Mouse (Mus musculus): ENCODE results near the gene Arpc2. TPM values are rescaled to one million over a fixed set of nuclear protein-coding genes. Genes with fewer than 3 reads are reported as not detected.
A peak's percentile ranks its signal among the peaks of the same experiment; 100 is the strongest.

Gene Arpc2
- total and polyA plus RNA-seq, 3 experiments: 234 to 522 (median 455) TPM

DNA sequence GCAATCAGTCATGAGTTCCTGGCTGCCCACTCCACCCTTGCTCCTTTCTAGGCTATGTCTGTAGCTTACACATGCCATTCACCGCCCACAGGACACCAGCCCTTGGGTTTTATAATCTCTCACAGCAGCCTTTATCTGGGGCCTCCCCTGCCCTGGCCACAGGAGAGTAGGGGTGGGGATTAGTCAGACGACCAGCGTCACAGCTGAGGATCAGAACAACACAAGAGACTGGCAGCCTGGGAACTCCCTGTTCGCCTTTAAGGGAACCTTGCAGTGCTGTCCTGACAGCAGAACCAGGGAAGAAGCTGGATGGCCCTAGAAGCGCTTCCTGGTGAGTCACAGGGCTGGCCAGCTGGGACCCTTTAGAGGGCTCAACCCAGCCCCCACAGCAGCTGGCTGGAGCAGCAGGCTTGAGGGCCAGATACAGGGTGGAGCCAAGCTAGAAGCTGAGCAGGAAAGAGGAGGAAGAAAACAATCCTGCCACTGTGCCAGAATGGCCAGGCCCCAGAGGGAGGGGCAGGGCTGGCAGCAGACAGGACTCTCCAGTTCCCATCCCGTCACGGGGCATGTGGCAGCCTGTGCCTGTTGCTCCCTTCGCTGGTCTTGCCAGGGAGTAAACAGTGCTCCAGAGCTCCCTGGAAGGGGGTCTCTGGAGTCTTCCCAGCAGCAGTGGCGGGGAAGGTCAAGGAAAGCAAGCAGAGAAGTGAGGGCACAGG, 59.7 kb downstream of the Arpc2 start:
- no peaks in the 10 kb centered on the region for H3K27me3 ChIP-seq (replicated peaks)
- H3K4me1 ChIP-seq (ENCODE audit: control insufficient read depth in 1 of 2, insufficient read depth in 2 of 2): peaks cover 28 to 71% of the 10 kb centered on the region in 2 experiments
- H3K4me3 ChIP-seq (replicated peaks in 1 of 3; ENCODE audit: low read depth in 2 of 3, low read length in 2 of 3, poor library complexity in 1 of 3): peak overlapping the region in 1 of 3 experiments; percentile 23
- H3K36me3 ChIP-seq (replicated peaks in 1 of 2; ENCODE audit: control insufficient read depth in 1 of 2, insufficient read depth in 1 of 2, low read length in 1 of 2): peaks cover 35 to 86% of the 10 kb centered on the region in 2 experiments
- H3K9ac ChIP-seq (ENCODE audit: insufficient read depth, low read depth): peak overlapping the region; percentile 26; the same call in 1 of the 2 replicates
- H3K79me2 ChIP-seq (replicated peaks; ENCODE audit: control insufficient read depth, extremely low read depth, insufficient read depth, poor library complexity, severe bottlenecking): peaks cover 29% of the 10 kb centered on the region
- dilution Hi-C loops (cut with MboI; ENCODE audit: extremely low pct_ligation_motif_present, extremely low pct_unique_long_range_greater_than_20kb, low sequenced_read_pairs): no loop called here
- TF ChIP-seq NRF1 (IDR thresholded peaks at IDR 0.05; ENCODE audit: low read depth, low read length) (0 out of 2 replicates have a peak, but pooled peaks have one; percentile 9), POLR2A (IDR thresholded peaks at IDR 0.05; ENCODE audit: low read depth, low read length) (no peak), MAZ (IDR thresholded peaks at IDR 0.05; ENCODE audit: low read depth, low read length) (peak; percentile 65), TCF12 (IDR thresholded peaks at IDR 0.05; ENCODE audit: low read depth, low read length) (peak; percentile 65; the same call in 1 of the 2 replicates), CTCF (conservative IDR thresholded peaks at IDR 0.05 in 1 of 2, IDR thresholded peaks at IDR 0.05 in 1 of 2; ENCODE audit: low read depth in 2 of 2, low read length in 2 of 2) (no peak), ELF1 (IDR thresholded peaks at IDR 0.05; ENCODE audit: low read depth, low read length) (peak; percentile 73), CHD1 (IDR thresholded peaks at IDR 0.05; ENCODE audit: low read depth, low read length) (0 out of 2 replicates have a peak, but pooled peaks have one; percentile 55), ETS1 (conservative IDR thresholded peaks at IDR 0.05; ENCODE audit: low read depth, low read length) (peak; percentile 96), USF2 (conservative IDR thresholded peaks at IDR 0.05; ENCODE audit: low read depth, low read length) (no peak), IRF4 (IDR thresholded peaks at IDR 0.05; ENCODE audit: low read depth, low read length) (peak; percentile 67), MEF2A (IDR thresholded peaks at IDR 0.05; ENCODE audit: borderline replicate concordance, low read depth, low read length) (peak; percentile 30; the same call in 1 of the 2 replicates), SIN3A (IDR thresholded peaks at IDR 0.05; ENCODE audit: low read length) (peak; percentile 80), CHD2 (IDR thresholded peaks at IDR 0.05; ENCODE audit: low read length) (peak; percentile 29; the same call in 1 of the 2 replicates), MXI1 (IDR thresholded peaks at IDR 0.05; ENCODE audit: low read depth, low read length) (peak; percentile 61; the same call in 1 of the 2 replicates), BHLHE40 (IDR thresholded peaks at IDR 0.05; ENCODE audit: low read depth, low read length) (peak; percentile 86)
- DNase-seq (ENCODE audit: extremely low read depth): peak; percentile 87
- in situ Hi-C loops (cut with MboI; ENCODE audit: low pct_ligation_motif_present, low pct_unique_long_range_greater_than_20kb, low sequenced_read_pairs): no loop called here
- H3K27ac ChIP-seq (ENCODE audit: insufficient read depth, low read depth): peak overlapping the region; percentile 86
- H3K4me2 ChIP-seq (ENCODE audit: insufficient read depth, low read depth, poor library complexity, severe bottlenecking): peak overlapping the region; percentile 77
- no peaks in the 10 kb centered on the region for H3K9me3 ChIP-seq (replicated peaks; ENCODE audit: low read length)

GRCm38 (mm10) chr1:74296477-74296876, 60.6 kb downstream of the Arpc2 start:
- no peaks in the 10 kb centered on the region for H3K27me3 ChIP-seq (replicated peaks)
- peaks cover 26 to 84% of the 10 kb centered on the region in 2 experiments for H3K36me3 ChIP-seq (replicated peaks in 1 of 2; ENCODE audit: control insufficient read depth in 1 of 2, insufficient read depth in 1 of 2, low read length in 1 of 2)
- H3K4me2 ChIP-seq (ENCODE audit: insufficient read depth, low read depth, poor library complexity, severe bottlenecking): peak overlapping the region; percentile 77; the same call in 1 of the 2 replicates
- in situ Hi-C loops (cut with MboI; ENCODE audit: low pct_ligation_motif_present, low pct_unique_long_range_greater_than_20kb, low sequenced_read_pairs) (no loop called here), dilution Hi-C loops (cut with MboI; ENCODE audit: extremely low pct_ligation_motif_present, extremely low pct_unique_long_range_greater_than_20kb, low sequenced_read_pairs) (no loop called here)
- peak overlapping the region in 1 of 3 experiments; percentile 23 for H3K4me3 ChIP-seq (replicated peaks in 1 of 3; ENCODE audit: low read depth in 2 of 3, low read length in 2 of 3, poor library complexity in 1 of 3)
- TF ChIP-seq USF2 (conservative IDR thresholded peaks at IDR 0.05; ENCODE audit: low read depth, low read length) (no peak), ZC3H11A (IDR thresholded peaks at IDR 0.05; ENCODE audit: low read depth, low read length) (no peak), MAX (IDR thresholded peaks at IDR 0.05; ENCODE audit: low read length) (no peak), MYC (IDR thresholded peaks at IDR 0.05; ENCODE audit: low read depth, low read length) (no peak), CTCF (conservative IDR thresholded peaks at IDR 0.05 in 1 of 2, IDR thresholded peaks at IDR 0.05 in 1 of 2; ENCODE audit: low read depth in 2 of 2, low read length in 2 of 2) (no peak), NELFE (IDR thresholded peaks at IDR 0.05; ENCODE audit: low read depth, low read length) (no peak), MAZ (IDR thresholded peaks at IDR 0.05; ENCODE audit: low read depth, low read length) (no peak), UBTF (IDR thresholded peaks at IDR 0.05; ENCODE audit: low read depth, low read length) (no peak), MAFK (IDR thresholded peaks at IDR 0.05; ENCODE audit: insufficient replicate concordance, low read length) (no peak), CHD2 (IDR thresholded peaks at IDR 0.05; ENCODE audit: low read length) (no peak), KAT2A (IDR thresholded peaks at IDR 0.05; ENCODE audit: insufficient replicate concordance, low read length) (no peak)
- no peaks in the 10 kb centered on the region for H3K9me3 ChIP-seq (replicated peaks; ENCODE audit: low read length)
- no peak for DNase-seq (ENCODE audit: extremely low read depth)
- peak overlapping the region; percentile 86 for H3K27ac ChIP-seq (ENCODE audit: insufficient read depth, low read depth)
- H3K9ac ChIP-seq (ENCODE audit: insufficient read depth, low read depth): peak overlapping the region; percentile 15; the same call in 1 of the 2 replicates
- H3K4me1 ChIP-seq (ENCODE audit: control insufficient read depth in 1 of 2, insufficient read depth in 2 of 2): peaks cover 33 to 73% of the 10 kb centered on the region in 2 experiments
- H3K79me2 ChIP-seq (replicated peaks; ENCODE audit: control insufficient read depth, extremely low read depth, insufficient read depth, poor library complexity, severe bottlenecking): peaks cover 32% of the 10 kb centered on the region
